Mouse (Mus musculus): ENCODE measurements around the gene Cd300lf. TPM values are rescaled to one million over a fixed set of nuclear protein-coding genes. Genes with fewer than 3 reads are reported as not detected.

Gene Cd300lf
- polyA plus RNA-seq, 1 experiment from 2014 or later = 0.29 TPM

- no peak overlapping the region for H3K4me2 ChIP-seq (ENCODE audit: low read length)
- no peaks in the 10 kb centered on the region for H3K9me3 ChIP-seq (ENCODE audit: control insufficient read depth, low read length)
- no peak overlapping the region for H3K9ac ChIP-seq (ENCODE audit: low read depth, low read length)
- H3K27me3 ChIP-seq (replicated peaks; ENCODE audit: control insufficient read depth, insufficient read depth, low read length) = no peaks in the 10 kb centered on the region
- peaks cover 11% of the 10 kb centered on the region for H3K4me1 ChIP-seq (ENCODE audit: control insufficient read depth, insufficient read depth, low read depth, low read length)
- no peak for ATAC-seq
- no peak overlapping the region for H3K4me3 ChIP-seq (ENCODE audit: low read length)
- no peaks in the 10 kb centered on the region for H3K36me3 ChIP-seq (ENCODE audit: control insufficient read depth, insufficient read depth, low read length)
- WGBS = 78% methylated on average over 7 of the region's 7 CpGs
- H3K27ac ChIP-seq (ENCODE audit: low read depth, low read length) = no peak overlapping the region
Measured at GRCm38 (mm10) chr11:115075407-115075806, 58.4 kb downstream of the Cd300lf start.

- H3K27me3 ChIP-seq (replicated peaks; ENCODE audit: control insufficient read depth, insufficient read depth, low read length) = peaks cover 6% of the 10 kb centered on the region; the same call in 1 of the 2 replicates
Measured at GRCm38 (mm10) chr11:115073002-115073401, 60.8 kb downstream of the Cd300lf start.

GRCm38 (mm10) chr11:115071631-115072294 is 62.0 kb downstream of the Cd300lf start:
- Histone ChIP-seq H3K4me3 (ENCODE audit: low read length) (no peak overlapping the region), H3K4me2 (ENCODE audit: low read length) (peak overlapping the region; percentile 38), H3K27ac (ENCODE audit: low read depth, low read length) (peak overlapping the region; percentile 65; the same call in 1 of the 2 replicates), H3K36me3 (ENCODE audit: control insufficient read depth, insufficient read depth, low read length) (no peaks in the 10 kb centered on the region), H3K9me3 (ENCODE audit: control insufficient read depth, low read length) (no peaks in the 10 kb centered on the region), H3K9ac (ENCODE audit: low read depth, low read length) (no peak overlapping the region), H3K27me3 (replicated peaks; ENCODE audit: control insufficient read depth, insufficient read depth, low read length) (peaks cover 7% of the 10 kb centered on the region; the same call in 1 of the 2 replicates), H3K4me1 (ENCODE audit: control insufficient read depth, insufficient read depth, low read depth, low read length) (peaks cover 11% of the 10 kb centered on the region)
- ATAC-seq = 0 out of 2 replicates have a peak, but pooled peaks have one; percentile 48
- 9% methylated on average over 14 of the region's 14 CpGs for WGBS

More at GRCm38 (mm10) chr11:115073002-115073401, 60.8 kb downstream of the Cd300lf start:
- Histone ChIP-seq H3K9ac (ENCODE audit: low read depth, low read length) (no peak overlapping the region), H3K4me1 (ENCODE audit: control insufficient read depth, insufficient read depth, low read depth, low read length) (peaks cover 11% of the 10 kb centered on the region), H3K4me3 (ENCODE audit: low read length) (no peak overlapping the region), H3K9me3 (ENCODE audit: control insufficient read depth, low read length) (no peaks in the 10 kb centered on the region), H3K36me3 (ENCODE audit: control insufficient read depth, insufficient read depth, low read length) (no peaks in the 10 kb centered on the region), H3K27ac (ENCODE audit: low read depth, low read length) (no peak overlapping the region), H3K4me2 (ENCODE audit: low read length) (no peak overlapping the region)
- WGBS = 65% methylated on average over 5 of the region's 5 CpGs
- no peak for ATAC-seq

GRCm38 (mm10) chr11:115071015-115071551 is 62.7 kb downstream of the Cd300lf start:
- ATAC-seq = no peak
- Histone ChIP-seq H3K4me3 (ENCODE audit: low read length) (no peak overlapping the region), H3K9ac (ENCODE audit: low read depth, low read length) (0 out of 2 replicates have a peak overlapping the region, but pooled peaks have one; percentile 27), H3K4me2 (ENCODE audit: low read length) (peak overlapping the region; percentile 38), H3K36me3 (ENCODE audit: control insufficient read depth, insufficient read depth, low read length) (no peaks in the 10 kb centered on the region), H3K27me3 (replicated peaks; ENCODE audit: control insufficient read depth, insufficient read depth, low read length) (peaks cover 7% of the 10 kb centered on the region; the same call in 1 of the 2 replicates), H3K9me3 (ENCODE audit: control insufficient read depth, low read length) (no peaks in the 10 kb centered on the region), H3K27ac (ENCODE audit: low read depth, low read length) (no peak overlapping the region), H3K4me1 (ENCODE audit: control insufficient read depth, insufficient read depth, low read depth, low read length) (peaks cover 11% of the 10 kb centered on the region)
- WGBS = 3% methylated on average over 9 of the region's 9 CpGs

GRCm38 (mm10) chr11:115066768-115067167 is 67.0 kb downstream of the Cd300lf start:
- Histone ChIP-seq H3K4me3 (ENCODE audit: low read length) (no peak overlapping the region), H3K27me3 (replicated peaks; ENCODE audit: control insufficient read depth, insufficient read depth, low read length) (peaks cover 7% of the 10 kb centered on the region; the same call in 1 of the 2 replicates), H3K27ac (ENCODE audit: low read depth, low read length) (no peak overlapping the region), H3K36me3 (ENCODE audit: control insufficient read depth, insufficient read depth, low read length) (no peaks in the 10 kb centered on the region), H3K4me2 (ENCODE audit: low read length) (no peak overlapping the region), H3K4me1 (ENCODE audit: control insufficient read depth, insufficient read depth, low read depth, low read length) (peaks cover 8% of the 10 kb centered on the region), H3K9me3 (ENCODE audit: control insufficient read depth, low read length) (no peaks in the 10 kb centered on the region), H3K9ac (ENCODE audit: low read depth, low read length) (no peak overlapping the region)
- WGBS = 76% methylated on average over 6 of the region's 6 CpGs
- no peak for ATAC-seq

Other genes starting within 250 kb of the Cd300lf start
- gene Cd300a, start 244.0 kb downstream of the Cd300lf start, polyA plus RNA-seq (2015; fragmentation: Nextera tagmentation; extraction: Ambion mirVana) = 0.97 and 1.6 TPM in 2 replicates
- gene Cd300lb, start 199.6 kb downstream of the Cd300lf start, polyA plus RNA-seq (2015; fragmentation: Nextera tagmentation; extraction: Ambion mirVana) = not detected in 2 replicates
- not detected in 2 replicates for gene Cd300c, start 164.8 kb downstream of the Cd300lf start, polyA plus RNA-seq (2015; fragmentation: Nextera tagmentation; extraction: Ambion mirVana)
- gene Cd300ld, start 144.1 kb downstream of the Cd300lf start, polyA plus RNA-seq (2015; fragmentation: Nextera tagmentation; extraction: Ambion mirVana) = 0.20 TPM in 1 of 2 replicates, not detected in the other
- gene Cd300c2, start 132.1 kb downstream of the Cd300lf start, polyA plus RNA-seq (2015; fragmentation: Nextera tagmentation; extraction: Ambion mirVana) = 1.4 TPM in 2 replicates
- not detected in 2 replicates for gene Cd300ld2, start 117.8 kb downstream of the Cd300lf start, polyA plus RNA-seq (2015; fragmentation: Nextera tagmentation; extraction: Ambion mirVana)
- not detected in 2 replicates for gene Cd300ld4, start 107.0 kb downstream of the Cd300lf start, polyA plus RNA-seq (2015; fragmentation: Nextera tagmentation; extraction: Ambion mirVana)
- gene Cd300ld5, start 96.2 kb downstream of the Cd300lf start, polyA plus RNA-seq (2015; fragmentation: Nextera tagmentation; extraction: Ambion mirVana) = not detected in 2 replicates
- not detected in 2 replicates for gene Cd300ld3, start 85.6 kb downstream of the Cd300lf start, polyA plus RNA-seq (2015; fragmentation: Nextera tagmentation; extraction: Ambion mirVana)
- 0.08 and 0.12 TPM in 2 replicates for gene Cd300e, start 71.8 kb downstream of the Cd300lf start, polyA plus RNA-seq (2015; fragmentation: Nextera tagmentation; extraction: Ambion mirVana)
- gene Rab37, start 42.6 kb downstream of the Cd300lf start, polyA plus RNA-seq (2015; fragmentation: Nextera tagmentation; extraction: Ambion mirVana) = 0.89 and 1.3 TPM in 2 replicates
- 81.5 and 93.4 TPM in 2 replicates for gene Slc9a3r1, start 29.3 kb upstream of the Cd300lf start, polyA plus RNA-seq (2015; fragmentation: Nextera tagmentation; extraction: Ambion mirVana)
- gene Tmem104, start 53.5 kb upstream of the Cd300lf start, polyA plus RNA-seq (2015; fragmentation: Nextera tagmentation; extraction: Ambion mirVana) = 12.3 and 13.1 TPM in 2 replicates
- 20.9 and 24.6 TPM in 2 replicates for gene Nat9, start 53.9 kb upstream of the Cd300lf start, polyA plus RNA-seq (2015; fragmentation: Nextera tagmentation; extraction: Ambion mirVana)
- 0.60 and 0.72 TPM in 2 replicates for gene Grin2c, start 133.3 kb upstream of the Cd300lf start, polyA plus RNA-seq (2015; fragmentation: Nextera tagmentation; extraction: Ambion mirVana)
- 21.2 and 22.5 TPM in 2 replicates for gene Fdxr, start 143.1 kb upstream of the Cd300lf start, polyA plus RNA-seq (2015; fragmentation: Nextera tagmentation; extraction: Ambion mirVana)
- gene Fads6, start 163.7 kb upstream of the Cd300lf start, polyA plus RNA-seq (2015; fragmentation: Nextera tagmentation; extraction: Ambion mirVana) = 1.4 and 2.0 TPM in 2 replicates
- gene Otop2, start 173.2 kb upstream of the Cd300lf start, polyA plus RNA-seq (2015; fragmentation: Nextera tagmentation; extraction: Ambion mirVana) = 0.06 and 0.18 TPM in 2 replicates
- gene Ush1g, start 188.0 kb upstream of the Cd300lf start, polyA plus RNA-seq (2015; fragmentation: Nextera tagmentation; extraction: Ambion mirVana) = 0.16 and 0.25 TPM in 2 replicates
- gene Otop3, start 200.7 kb upstream of the Cd300lf start, polyA plus RNA-seq (2015; fragmentation: Nextera tagmentation; extraction: Ambion mirVana) = 2.3 and 2.7 TPM in 2 replicates
- 66.9 and 67.8 TPM in 2 replicates for gene Hid1, start 233.8 kb upstream of the Cd300lf start, polyA plus RNA-seq (2015; fragmentation: Nextera tagmentation; extraction: Ambion mirVana)
- gene Cdr2l, start 247.9 kb upstream of the Cd300lf start, polyA plus RNA-seq (2015; fragmentation: Nextera tagmentation; extraction: Ambion mirVana) = 16.1 and 18.0 TPM in 2 replicates